Mouse (Mus musculus) MEL (cell line): ENCODE results near the gene Sfmbt2.

Source experiments
- CTCF ChIP-seq, 3 experiments: IDR thresholded peaks in 2 of 3; conservative IDR thresholded peaks in 1 of 3; 2 replicates each; pipeline ENCODE4 v1.5.1; 2011 to 2012; ENCODE audit warnings: low read length in 3 of 3, low read depth in 2 of 3, mild to moderate bottlenecking in 2 of 3, improper control_type of control experiment in 1 of 3, inconsistent platforms in 1 of 3, mixed read lengths in 1 of 3, moderate library complexity in 1 of 3; ENCODE audit not compliant: control insufficient read depth in 1 of 3, insufficient read depth in 1 of 3, poor library complexity in 1 of 3, severe bottlenecking in 1 of 3
- HCFC1 ChIP-seq: IDR thresholded peaks from 2 replicates; pipeline ENCODE4 v1.6.1; 2012; ENCODE audit warnings: low read depth, mild to moderate bottlenecking, inconsistent platforms, low read length, improper control_type of control experiment, moderate library complexity
- POLR2A ChIP-seq, 2 experiments: IDR thresholded peaks; 2 replicates each; pipeline ENCODE4 v1.6.1; 2011 to 2012; ENCODE audit warnings: low read length in 2 of 2, mild to moderate bottlenecking in 2 of 2, control low read depth in 1 of 2, improper control_type of control experiment in 1 of 2, low read depth in 1 of 2, moderate library complexity in 1 of 2; ENCODE audit not compliant: control insufficient read depth in 1 of 2, insufficient read depth in 1 of 2, poor library complexity in 1 of 2
- ZNF384 ChIP-seq: IDR thresholded peaks from 2 replicates; pipeline ENCODE4 v1.6.1; 2012; ENCODE audit warnings: low read depth, mild to moderate bottlenecking, inconsistent platforms, low read length, improper control_type of control experiment

GRCm38 (mm10) chr2:10375024-10375372 is 4.7 kb downstream of the Sfmbt2 start:
- TF ChIP-seq HCFC1 (no peak), POLR2A (IDR thresholded peaks at IDR 0.05; ENCODE audit: control insufficient read depth in 1 of 2, insufficient read depth in 1 of 2, low read depth in 1 of 2, low read length in 2 of 2, poor library complexity in 1 of 2) (no peak), CTCF (IDR thresholded peaks at IDR 0.05 in 2 of 3, conservative IDR thresholded peaks at IDR 0.05 in 1 of 3; ENCODE audit: control insufficient read depth in 1 of 3, insufficient read depth in 1 of 3, low read depth in 2 of 3, low read length in 3 of 3, poor library complexity in 1 of 3, severe bottlenecking in 1 of 3) (no peak), ZNF384 (no peak)
